Mouse (Mus musculus): ENCODE measurements around the gene Rnf145. TPM values are rescaled to one million over a fixed set of nuclear protein-coding genes. Genes with fewer than 3 reads are reported as not detected.

The Rnf145 gene
- polyA plus RNA-seq, 1 experiment = 56.2 TPM

DNA sequence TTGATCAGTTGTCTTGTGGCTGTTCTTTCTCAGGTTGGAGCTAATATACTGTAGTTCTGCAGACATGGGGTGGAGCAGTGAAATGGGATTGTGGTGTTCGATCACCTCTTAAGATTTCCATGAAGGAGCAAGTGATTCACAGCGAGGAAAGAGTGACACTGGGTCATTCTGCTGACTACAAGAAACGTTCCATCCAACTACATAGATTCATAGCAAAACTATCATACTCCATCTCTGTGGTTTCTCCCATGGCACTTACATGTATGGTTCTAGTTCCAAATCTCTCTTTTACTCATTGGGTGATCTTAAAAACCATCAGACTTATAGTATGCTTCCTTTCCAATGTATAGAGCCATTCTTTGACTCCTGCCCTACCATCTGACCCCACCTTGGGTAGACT lies 14.0 kb upstream of the Rnf145 start:
- TF ChIP-seq EP300 (IDR thresholded peaks at IDR 0.05; ENCODE audit: insufficient read depth, low read depth, low read length) = no peak
- TF ChIP-seq CTCF (IDR thresholded peaks at IDR 0.05; ENCODE audit: low read depth, low read length) = no peak
- TF ChIP-seq POLR2A (IDR thresholded peaks at IDR 0.05; ENCODE audit: insufficient read depth, low read length) = no peak
- H3K27ac ChIP-seq (ENCODE audit: insufficient read depth, low read length) = no peak overlapping the region
- no peaks in the 10 kb centered on the region for H3K9me3 ChIP-seq (replicated peaks; ENCODE audit: control insufficient read depth, insufficient read depth, low read length, poor library complexity, severe bottlenecking)
- H3K4me3 ChIP-seq (ENCODE audit: low read depth, low read length) = no peak overlapping the region
- no peak overlapping the region for H3K9ac ChIP-seq (ENCODE audit: low read depth, poor library complexity, severe bottlenecking)
- no peaks in the 10 kb centered on the region for H3K27me3 ChIP-seq (ENCODE audit: control insufficient read depth, insufficient read depth, low read length, poor library complexity, severe bottlenecking)
- no peaks in the 10 kb centered on the region for H3K4me1 ChIP-seq (ENCODE audit: control insufficient read depth, insufficient read depth, low read length)
- H3K36me3 ChIP-seq (ENCODE audit: control insufficient read depth, insufficient read depth, low read length, poor library complexity, severe bottlenecking) = no peaks in the 10 kb centered on the region

DNA sequence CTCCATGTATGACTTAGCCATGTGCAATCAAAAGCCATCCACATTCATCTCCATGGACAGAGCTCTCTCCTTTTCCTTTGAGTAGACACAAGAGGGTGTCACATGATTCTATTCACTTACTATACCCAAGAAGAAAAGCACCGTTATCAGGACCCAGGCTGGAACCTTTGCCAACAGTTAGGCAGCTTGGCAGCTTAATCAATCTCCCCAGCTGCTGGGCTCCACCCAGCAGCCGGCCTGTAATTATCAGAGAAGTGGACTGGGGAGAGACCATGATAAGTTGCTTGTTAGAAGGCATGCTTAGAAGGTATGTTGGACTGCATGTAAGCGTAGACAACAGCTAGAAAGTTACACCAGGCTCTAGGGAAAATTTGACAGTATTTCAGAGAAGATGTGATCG lies 9.9 kb upstream of the Rnf145 start:
- H3K4me3 ChIP-seq (ENCODE audit: low read depth, low read length) = no peak overlapping the region
- TF ChIP-seq EP300 (IDR thresholded peaks at IDR 0.05; ENCODE audit: insufficient read depth, low read depth, low read length) = no peak
- no peak for TF ChIP-seq POLR2A (IDR thresholded peaks at IDR 0.05; ENCODE audit: insufficient read depth, low read length)
- no peak for TF ChIP-seq CTCF (IDR thresholded peaks at IDR 0.05; ENCODE audit: low read depth, low read length)
- no peaks in the 10 kb centered on the region for H3K9me3 ChIP-seq (replicated peaks; ENCODE audit: control insufficient read depth, insufficient read depth, low read length, poor library complexity, severe bottlenecking)
- H3K36me3 ChIP-seq (ENCODE audit: control insufficient read depth, insufficient read depth, low read length, poor library complexity, severe bottlenecking) = no peaks in the 10 kb centered on the region
- no peaks in the 10 kb centered on the region for H3K4me1 ChIP-seq (ENCODE audit: control insufficient read depth, insufficient read depth, low read length)
- no peak overlapping the region for H3K27ac ChIP-seq (ENCODE audit: insufficient read depth, low read length)
- H3K27me3 ChIP-seq (ENCODE audit: control insufficient read depth, insufficient read depth, low read length, poor library complexity, severe bottlenecking) = no peaks in the 10 kb centered on the region
- no peak overlapping the region for H3K9ac ChIP-seq (ENCODE audit: low read depth, poor library complexity, severe bottlenecking)

DNA sequence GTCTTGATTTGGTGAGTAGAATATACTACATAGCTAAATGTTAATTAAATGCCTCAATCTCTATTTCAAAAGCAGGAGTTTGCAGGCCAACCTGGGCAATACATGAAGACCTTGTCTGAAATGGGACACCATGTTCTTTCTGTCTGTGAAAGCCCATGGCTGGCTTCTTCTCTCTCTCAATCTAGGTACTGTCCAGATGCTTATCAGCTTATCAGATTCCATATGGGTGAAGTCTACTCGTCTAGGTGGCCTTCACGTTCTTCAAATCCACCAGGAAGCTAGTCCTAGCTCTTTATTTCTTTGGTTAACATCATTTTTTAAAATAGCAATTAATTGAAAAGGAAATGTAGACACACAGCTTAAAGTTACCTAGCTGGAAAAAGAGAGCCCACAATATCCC lies 8.9 kb upstream of the Rnf145 start:
- Histone ChIP-seq H3K4me1 (ENCODE audit: control insufficient read depth, insufficient read depth, low read length) (no peaks in the 10 kb centered on the region), H3K9ac (ENCODE audit: low read depth, poor library complexity, severe bottlenecking) (no peak overlapping the region), H3K36me3 (ENCODE audit: control insufficient read depth, insufficient read depth, low read length, poor library complexity, severe bottlenecking) (no peaks in the 10 kb centered on the region), H3K27me3 (ENCODE audit: control insufficient read depth, insufficient read depth, low read length, poor library complexity, severe bottlenecking) (no peaks in the 10 kb centered on the region), H3K9me3 (replicated peaks; ENCODE audit: control insufficient read depth, insufficient read depth, low read length, poor library complexity, severe bottlenecking) (no peaks in the 10 kb centered on the region), H3K27ac (ENCODE audit: insufficient read depth, low read length) (no peak overlapping the region), H3K4me3 (ENCODE audit: low read depth, low read length) (no peak overlapping the region)
- TF ChIP-seq EP300 (IDR thresholded peaks at IDR 0.05; ENCODE audit: insufficient read depth, low read depth, low read length) (no peak), POLR2A (IDR thresholded peaks at IDR 0.05; ENCODE audit: insufficient read depth, low read length) (no peak), CTCF (IDR thresholded peaks at IDR 0.05; ENCODE audit: low read depth, low read length) (no peak)

DNA sequence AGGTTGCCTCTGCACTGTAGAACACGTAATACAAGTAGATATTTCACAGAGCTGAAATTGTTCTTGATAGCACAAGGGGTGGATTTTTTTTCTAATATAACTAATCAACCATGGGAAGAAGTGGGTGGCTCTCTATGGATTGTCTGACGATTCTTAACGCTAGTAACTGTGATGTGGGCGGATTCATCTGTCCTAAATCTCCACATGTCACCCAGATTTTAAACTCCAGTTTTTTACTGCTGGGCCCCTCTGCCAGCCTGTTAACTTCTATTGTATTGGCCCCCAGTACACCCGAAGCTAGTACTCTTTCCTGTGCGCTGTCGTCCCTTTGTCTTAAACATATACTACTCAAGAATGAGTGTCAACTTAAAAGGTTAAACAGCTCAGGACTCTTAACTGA lies 8.4 kb upstream of the Rnf145 start:
- Histone ChIP-seq H3K4me1 (ENCODE audit: control insufficient read depth, insufficient read depth, low read length) (no peaks in the 10 kb centered on the region), H3K27ac (ENCODE audit: insufficient read depth, low read length) (no peak overlapping the region), H3K36me3 (ENCODE audit: control insufficient read depth, insufficient read depth, low read length, poor library complexity, severe bottlenecking) (no peaks in the 10 kb centered on the region), H3K27me3 (ENCODE audit: control insufficient read depth, insufficient read depth, low read length, poor library complexity, severe bottlenecking) (no peaks in the 10 kb centered on the region), H3K4me3 (ENCODE audit: low read depth, low read length) (no peak overlapping the region), H3K9me3 (replicated peaks; ENCODE audit: control insufficient read depth, insufficient read depth, low read length, poor library complexity, severe bottlenecking) (no peaks in the 10 kb centered on the region), H3K9ac (ENCODE audit: low read depth, poor library complexity, severe bottlenecking) (no peak overlapping the region)
- TF ChIP-seq EP300 (IDR thresholded peaks at IDR 0.05; ENCODE audit: insufficient read depth, low read depth, low read length) (no peak), CTCF (IDR thresholded peaks at IDR 0.05; ENCODE audit: low read depth, low read length) (no peak), POLR2A (IDR thresholded peaks at IDR 0.05; ENCODE audit: insufficient read depth, low read length) (no peak)

DNA sequence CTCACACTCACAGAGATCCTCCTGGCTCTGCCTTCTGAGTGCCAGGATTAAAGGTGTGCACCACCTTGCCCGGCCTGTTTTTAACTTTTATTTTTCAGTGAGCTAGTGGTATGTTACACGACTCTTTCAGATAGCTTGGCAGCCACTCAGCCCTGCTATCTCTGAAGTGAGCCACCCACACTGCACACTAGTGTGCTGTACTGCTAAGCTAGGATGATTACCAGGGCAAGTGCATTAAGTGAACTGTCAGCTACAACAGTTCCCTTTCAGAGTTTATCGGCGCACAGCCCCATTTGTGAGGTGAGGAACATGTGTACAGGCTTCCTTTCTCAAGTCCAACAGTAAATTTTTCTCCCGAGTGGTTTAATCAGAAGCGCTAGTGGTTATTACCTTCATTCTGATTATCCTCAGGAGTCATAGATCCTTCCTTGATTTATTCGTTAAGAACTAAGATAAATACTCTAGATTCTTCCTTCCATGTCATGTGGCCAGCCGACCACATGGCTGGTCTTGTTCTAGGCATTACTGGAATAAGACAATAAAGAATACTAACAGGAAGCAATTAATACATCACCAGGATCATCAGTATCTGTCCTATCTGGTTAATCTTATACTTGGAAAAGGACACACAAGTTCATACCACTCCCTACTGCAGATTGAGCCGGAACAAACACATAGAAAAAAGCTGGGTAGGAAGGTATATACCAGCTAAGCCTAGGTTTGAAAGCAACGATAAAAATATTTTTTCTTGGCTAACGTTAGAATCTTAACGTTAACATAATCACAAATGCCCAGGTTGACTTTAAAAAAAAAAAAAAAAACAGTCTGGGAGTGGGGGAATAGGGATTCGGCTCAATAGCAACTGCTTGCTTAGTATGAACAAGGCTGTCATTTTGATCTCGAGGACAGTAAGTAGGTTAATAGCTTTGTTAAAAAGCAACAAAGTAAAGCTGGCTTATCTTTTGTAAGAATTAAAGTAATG lies 6.4 kb upstream of the Rnf145 start:
- Histone ChIP-seq H3K9ac (ENCODE audit: low read depth, poor library complexity, severe bottlenecking) (no peak overlapping the region), H3K4me3 (ENCODE audit: low read depth, low read length) (no peak overlapping the region), H3K9me3 (replicated peaks; ENCODE audit: control insufficient read depth, insufficient read depth, low read length, poor library complexity, severe bottlenecking) (no peaks in the 10 kb centered on the region), H3K4me1 (ENCODE audit: control insufficient read depth, insufficient read depth, low read length) (no peaks in the 10 kb centered on the region), H3K27me3 (ENCODE audit: control insufficient read depth, insufficient read depth, low read length, poor library complexity, severe bottlenecking) (no peaks in the 10 kb centered on the region), H3K27ac (ENCODE audit: insufficient read depth, low read length) (no peak overlapping the region), H3K36me3 (ENCODE audit: control insufficient read depth, insufficient read depth, low read length, poor library complexity, severe bottlenecking) (no peaks in the 10 kb centered on the region)
- TF ChIP-seq EP300 (IDR thresholded peaks at IDR 0.05; ENCODE audit: insufficient read depth, low read depth, low read length) = no peak
- no peak for TF ChIP-seq CTCF (IDR thresholded peaks at IDR 0.05; ENCODE audit: low read depth, low read length)
- no peak for TF ChIP-seq POLR2A (IDR thresholded peaks at IDR 0.05; ENCODE audit: insufficient read depth, low read length)

DNA sequence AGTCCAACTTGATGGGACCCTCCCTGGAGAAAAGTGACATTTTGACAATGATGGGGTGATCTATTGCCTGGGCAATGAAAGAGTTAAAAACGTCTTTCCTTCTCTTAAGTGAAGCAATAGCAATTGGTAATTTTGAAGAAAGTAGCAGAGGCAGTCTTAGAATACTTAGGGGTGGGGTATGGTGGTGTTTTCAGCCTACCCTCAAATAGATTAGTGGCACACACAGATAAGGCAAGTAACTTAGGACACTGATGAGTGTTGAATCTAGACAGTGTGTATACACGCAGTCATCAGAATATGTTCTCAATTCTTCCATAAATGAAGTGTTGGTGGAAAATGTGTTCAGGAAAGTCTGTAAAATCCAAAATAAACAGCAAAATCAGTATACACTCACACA lies 5.7 kb upstream of the Rnf145 start:
- Histone ChIP-seq H3K9ac (ENCODE audit: low read depth, poor library complexity, severe bottlenecking) (no peak overlapping the region), H3K27me3 (ENCODE audit: control insufficient read depth, insufficient read depth, low read length, poor library complexity, severe bottlenecking) (no peaks in the 10 kb centered on the region), H3K27ac (ENCODE audit: insufficient read depth, low read length) (no peak overlapping the region), H3K9me3 (replicated peaks; ENCODE audit: control insufficient read depth, insufficient read depth, low read length, poor library complexity, severe bottlenecking) (no peaks in the 10 kb centered on the region), H3K4me3 (ENCODE audit: low read depth, low read length) (no peak overlapping the region), H3K4me1 (ENCODE audit: control insufficient read depth, insufficient read depth, low read length) (no peaks in the 10 kb centered on the region), H3K36me3 (ENCODE audit: control insufficient read depth, insufficient read depth, low read length, poor library complexity, severe bottlenecking) (no peaks in the 10 kb centered on the region)
- TF ChIP-seq POLR2A (IDR thresholded peaks at IDR 0.05; ENCODE audit: insufficient read depth, low read length) = no peak
- no peak for TF ChIP-seq CTCF (IDR thresholded peaks at IDR 0.05; ENCODE audit: low read depth, low read length)
- TF ChIP-seq EP300 (IDR thresholded peaks at IDR 0.05; ENCODE audit: insufficient read depth, low read depth, low read length) = no peak

Measured in ES-Bruce4 (cell line).